Mouse (Mus musculus) stomach, embryonic 15.5 days (tissue): ENCODE measurements around the gene Grsf1. TPM values are rescaled to one million over a fixed set of nuclear protein-coding genes. Genes with fewer than 3 reads are reported as not detected.

ENCODE experiments used
- ATAC-seq: fragments of 200-750 bp; cut with Nextera tagmentation; 2 replicates; pipeline ENCODE4 v1.8.0; 2017; ENCODE audit warnings: low read depth, moderate number of reproducible peaks, moderate TSS enrichment; ENCODE audit not compliant: insufficient read depth, low FRiP score
- H3K27ac ChIP-seq: fragments of 300-500 bp; sonication (generic); 2 replicates; pipeline ENCODE4 v1.5.1; 2015; ENCODE audit warnings: mild to moderate bottlenecking, inconsistent platforms
- H3K27me3 ChIP-seq: fragments of 300-500 bp; sonication (generic); replicated peaks from 2 replicates; pipeline ENCODE4 v1.6.1; 2015; ENCODE audit warnings: inconsistent platforms
- H3K36me3 ChIP-seq: fragments of 300-500 bp; sonication (generic); 2 replicates; pipeline ENCODE4 v1.6.1; 2015; ENCODE audit warnings: inconsistent platforms
- H3K4me1 ChIP-seq: fragments of 300-500 bp; sonication (generic); 2 replicates; pipeline ENCODE4 v1.6.1; 2015; ENCODE audit warnings: inconsistent platforms
- H3K4me2 ChIP-seq: fragments of 300-500 bp; sonication (generic); 2 replicates; pipeline ENCODE4 v1.6.1; 2015; ENCODE audit warnings: mild to moderate bottlenecking, inconsistent platforms
- H3K4me3 ChIP-seq: fragments of 300-500 bp; sonication (generic); replicated peaks from 2 replicates; pipeline ENCODE4 v1.5.1; 2015; ENCODE audit warnings: inconsistent platforms
- H3K9ac ChIP-seq: fragments of 300-500 bp; sonication (generic); 2 replicates; pipeline ENCODE4 v1.6.1; 2015; ENCODE audit warnings: inconsistent platforms
- H3K9me3 ChIP-seq: fragments of 300-500 bp; sonication (generic); 2 replicates; pipeline ENCODE4 v1.6.1; 2016; ENCODE audit warnings: inconsistent platforms
- WGBS: fragments of 180-500 bp; shearing (Covaris S2); methylation state at CpG from one replicate; pipeline ENCODE4 v1.1.7; 2015; 5-methylcytosine and 5-hydroxymethylcytosine counted together
- polyA plus RNA-seq: library from polyadenylated mRNA; unstranded; fragments of >200 nt; fragmentation: Nextera tagmentation; extraction: Ambion mirVana; gene quantifications from 2 replicates; pipeline ENCODE4 v1.2.1, GENCODE M21; 2015

Grsf1 gene
- polyA plus RNA-seq, 1 experiment from 2014 or later = 51.4 TPM

GRCm38 (mm10) chr5:88703551-88703950 is 27.6 kb upstream of the Grsf1 start:
- Histone ChIP-seq H3K36me3 (no peaks in the 10 kb centered on the region), H3K27ac (no peak overlapping the region), H3K4me1 (no peaks in the 10 kb centered on the region), H3K9ac (no peak overlapping the region), H3K4me3 (no peak overlapping the region), H3K9me3 (no peaks in the 10 kb centered on the region), H3K4me2 (no peak overlapping the region), H3K27me3 (no peaks in the 10 kb centered on the region)
- no peak for ATAC-seq
- 80% methylated on average over 4 of the region's 4 CpGs for WGBS

GRCm38 (mm10) chr5:88702041-88702440 is 26.1 kb upstream of the Grsf1 start:
- Histone ChIP-seq H3K36me3 (no peaks in the 10 kb centered on the region), H3K4me1 (no peaks in the 10 kb centered on the region), H3K4me3 (no peak overlapping the region), H3K4me2 (no peak overlapping the region), H3K27me3 (no peaks in the 10 kb centered on the region), H3K27ac (no peak overlapping the region), H3K9ac (no peak overlapping the region), H3K9me3 (no peaks in the 10 kb centered on the region)
- no peak for ATAC-seq
- WGBS = 61% methylated on average over 4 of the region's 4 CpGs

- WGBS = 66% methylated on average over 4 of the region's 4 CpGs
- no peaks in the 10 kb centered on the region for H3K27me3 ChIP-seq
- H3K4me3 ChIP-seq = no peak overlapping the region
- ATAC-seq = no peak
- no peak overlapping the region for H3K27ac ChIP-seq
- H3K4me2 ChIP-seq = no peak overlapping the region
- H3K9me3 ChIP-seq = no peaks in the 10 kb centered on the region
- no peak overlapping the region for H3K9ac ChIP-seq
- H3K4me1 ChIP-seq = no peaks in the 10 kb centered on the region
- no peaks in the 10 kb centered on the region for H3K36me3 ChIP-seq
Observed at GRCm38 (mm10) chr5:88699251-88699913, 23.4 kb upstream of the Grsf1 start.

- Histone ChIP-seq H3K4me1 (no peaks in the 10 kb centered on the region), H3K27ac (no peak overlapping the region), H3K27me3 (no peaks in the 10 kb centered on the region), H3K9ac (no peak overlapping the region), H3K9me3 (no peaks in the 10 kb centered on the region), H3K4me2 (no peak overlapping the region), H3K36me3 (no peaks in the 10 kb centered on the region), H3K4me3 (no peak overlapping the region)
- ATAC-seq = no peak
- 84% methylated on average over 5 of the region's 5 CpGs for WGBS
Observed at GRCm38 (mm10) chr5:88697291-88697690, 21.3 kb upstream of the Grsf1 start.

- no peak for ATAC-seq
- Histone ChIP-seq H3K9me3 (no peaks in the 10 kb centered on the region), H3K27me3 (no peaks in the 10 kb centered on the region), H3K27ac (no peak overlapping the region), H3K9ac (no peak overlapping the region), H3K4me1 (no peaks in the 10 kb centered on the region), H3K4me2 (no peak overlapping the region), H3K4me3 (no peak overlapping the region), H3K36me3 (no peaks in the 10 kb centered on the region)
Observed at GRCm38 (mm10) chr5:88693057-88693456, 17.1 kb upstream of the Grsf1 start.

- Histone ChIP-seq H3K27me3 (no peaks in the 10 kb centered on the region), H3K4me1 (no peaks in the 10 kb centered on the region), H3K36me3 (no peaks in the 10 kb centered on the region), H3K4me3 (no peak overlapping the region), H3K9me3 (no peaks in the 10 kb centered on the region), H3K27ac (no peak overlapping the region), H3K9ac (no peak overlapping the region), H3K4me2 (no peak overlapping the region)
- no peak for ATAC-seq
- 83% methylated on average over 4 of the region's 4 CpGs for WGBS
Observed at GRCm38 (mm10) chr5:88692586-88692985, 16.6 kb upstream of the Grsf1 start.

- Histone ChIP-seq H3K9me3 (no peaks in the 10 kb centered on the region), H3K27me3 (no peaks in the 10 kb centered on the region), H3K4me2 (no peak overlapping the region), H3K27ac (no peak overlapping the region), H3K4me1 (no peaks in the 10 kb centered on the region), H3K4me3 (no peak overlapping the region), H3K9ac (no peak overlapping the region), H3K36me3 (no peaks in the 10 kb centered on the region)
- ATAC-seq = no peak
- WGBS = 51% methylated on average over 6 of the region's 6 CpGs
Observed at GRCm38 (mm10) chr5:88691506-88692095, 15.6 kb upstream of the Grsf1 start.

GRCm38 (mm10) chr5:88690681-88691505 is 14.9 kb upstream of the Grsf1 start:
- ATAC-seq = no peak
- Histone ChIP-seq H3K27ac (no peak overlapping the region), H3K27me3 (no peaks in the 10 kb centered on the region), H3K9me3 (no peaks in the 10 kb centered on the region), H3K9ac (no peak overlapping the region), H3K36me3 (no peaks in the 10 kb centered on the region), H3K4me3 (no peak overlapping the region), H3K4me1 (no peaks in the 10 kb centered on the region), H3K4me2 (no peak overlapping the region)
- 30% methylated on average over 10 of the region's 10 CpGs for WGBS

- Histone ChIP-seq H3K4me1 (no peaks in the 10 kb centered on the region), H3K9ac (no peak overlapping the region), H3K36me3 (no peaks in the 10 kb centered on the region), H3K4me2 (no peak overlapping the region), H3K27ac (no peak overlapping the region), H3K9me3 (no peaks in the 10 kb centered on the region), H3K27me3 (no peaks in the 10 kb centered on the region), H3K4me3 (no peak overlapping the region)
- WGBS = 75% methylated on average over 3 of the region's 3 CpGs
- no peak for ATAC-seq
Observed at GRCm38 (mm10) chr5:88689279-88689938, 13.4 kb upstream of the Grsf1 start.

- Histone ChIP-seq H3K9ac (no peak overlapping the region), H3K4me3 (no peak overlapping the region), H3K9me3 (no peaks in the 10 kb centered on the region), H3K36me3 (no peaks in the 10 kb centered on the region), H3K27me3 (no peaks in the 10 kb centered on the region), H3K27ac (no peak overlapping the region), H3K4me2 (no peak overlapping the region), H3K4me1 (no peaks in the 10 kb centered on the region)
- WGBS = 56% methylated on average over 15 of the region's 15 CpGs
- ATAC-seq = peak; percentile 65; the same call in 1 of the 2 replicates
Observed at GRCm38 (mm10) chr5:88688583-88689187, 12.7 kb upstream of the Grsf1 start.

- Histone ChIP-seq H3K36me3 (no peaks in the 10 kb centered on the region), H3K4me2 (no peak overlapping the region), H3K9ac (no peak overlapping the region), H3K27ac (no peak overlapping the region), H3K9me3 (no peaks in the 10 kb centered on the region), H3K4me3 (no peak overlapping the region), H3K27me3 (no peaks in the 10 kb centered on the region), H3K4me1 (no peaks in the 10 kb centered on the region)
- ATAC-seq = no peak
- WGBS = 75% methylated on average over 8 of the region's 8 CpGs
Observed at GRCm38 (mm10) chr5:88687996-88688406, 12.0 kb upstream of the Grsf1 start.
